7 mouse cellular contexts compared by ENCODE assay signal in the genomic region with DNA sequence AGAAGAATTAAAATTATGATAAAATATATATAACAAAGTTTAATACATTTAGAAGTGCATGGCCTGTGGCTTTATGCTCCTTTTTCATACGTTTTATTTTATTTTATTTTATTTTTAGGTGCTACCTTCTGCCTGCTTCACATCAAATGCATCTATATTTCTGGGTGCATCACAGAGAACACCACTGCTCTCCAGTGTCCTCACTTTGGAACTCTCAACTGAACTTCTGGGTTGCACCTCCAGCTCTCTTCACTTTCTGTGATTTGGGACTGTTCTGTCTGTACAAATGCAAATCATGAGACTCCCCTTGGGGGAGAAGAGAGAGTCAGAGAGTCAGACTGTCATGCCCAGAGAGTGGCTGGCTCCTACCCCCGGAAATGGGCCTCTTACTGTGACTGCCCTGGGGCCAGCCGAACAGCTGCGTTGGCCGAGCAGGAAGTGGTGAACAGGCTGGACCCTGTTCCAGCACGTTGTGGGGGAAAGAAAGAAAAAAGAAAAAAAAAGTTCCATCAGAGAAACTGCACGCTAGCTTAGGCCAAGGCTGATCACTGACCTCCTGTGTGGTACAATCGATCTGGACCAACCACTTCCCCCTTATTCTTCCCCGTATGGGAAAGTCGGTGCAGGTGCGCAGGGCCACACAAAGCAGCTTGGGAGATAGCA.
DNase-seq lines count a peak whose midpoint lies in the region; ATAC-seq lines count a peak whose summit lies in the region.

No protein-coding gene starts in this region.

- ATAC-seq in midbrain, embryonic 13.5 days = no peak
- peak; percentile 90 for ATAC-seq in common myeloid progenitor, adult 5-6 weeks (replicated peaks; ENCODE audit: low read depth, poor library complexity, severe bottlenecking)
- peak; percentile 90 for ATAC-seq in intestine, embryonic 16.5 days
- ATAC-seq in forebrain, embryonic 14.5 days = no peak
- ATAC-seq in cerebellum, adult (ENCODE audit: insufficient number of reproducible peaks, low FRiP score, low TSS enrichment) = no peak

- H3K9me3 ChIP-seq in midbrain, embryonic 10.5 days (replicated peaks) = 0 out of 2 replicates have a peak, but pooled peaks cover 4% of the 10 kb centered on the region
- H3K9me3 ChIP-seq in midbrain, embryonic 13.5 days = no peaks in the 10 kb centered on the region
- H3K9me3 ChIP-seq in intestine, embryonic 16.5 days (ENCODE audit: control insufficient read depth, low read length) = no peaks in the 10 kb centered on the region
- no peaks in the 10 kb centered on the region for H3K9me3 ChIP-seq in forebrain, embryonic 14.5 days (replicated peaks; ENCODE audit: control insufficient read depth, low read length)

- peaks cover 7% of the 10 kb centered on the region for H3K27me3 ChIP-seq in midbrain, embryonic 10.5 days (ENCODE audit: low read depth, poor library complexity, severe bottlenecking)
- H3K27me3 ChIP-seq in midbrain, embryonic 13.5 days = no peaks in the 10 kb centered on the region
- no peaks in the 10 kb centered on the region for H3K27me3 ChIP-seq in intestine, embryonic 16.5 days (replicated peaks; ENCODE audit: control insufficient read depth, insufficient read depth, low read length)
- no peaks in the 10 kb centered on the region for H3K27me3 ChIP-seq in forebrain, embryonic 14.5 days (replicated peaks; ENCODE audit: control insufficient read depth, insufficient read depth, low read length)

- no peak for DNase-seq in midbrain, embryonic 10.5 days (ENCODE audit: low spot score)
- peak; percentile 30 for DNase-seq in mesoderm, embryonic 11.5 days (ENCODE audit: low read depth, low spot score)
- DNase-seq in forebrain, embryonic 14.5 days (ENCODE audit: low spot score) = no peak

- H3K9ac ChIP-seq in midbrain, embryonic 13.5 days (replicated peaks) = no peak overlapping the region
- 0 out of 2 replicates have a peak overlapping the region, but pooled peaks have one; percentile 11 for H3K9ac ChIP-seq in intestine, embryonic 16.5 days (ENCODE audit: low read depth, low read length)
- no peak overlapping the region for H3K9ac ChIP-seq in forebrain, embryonic 14.5 days (ENCODE audit: low read length)

- peaks cover 37% of the 10 kb centered on the region for H3K4me1 ChIP-seq in midbrain, embryonic 10.5 days
- H3K4me1 ChIP-seq in midbrain, embryonic 13.5 days (replicated peaks) = peaks cover 5% of the 10 kb centered on the region
- 0 out of 2 replicates have a peak, but pooled peaks cover 6% of the 10 kb centered on the region for H3K4me1 ChIP-seq in intestine, embryonic 16.5 days (ENCODE audit: control insufficient read depth, insufficient read depth, low read length)
- H3K4me1 ChIP-seq in forebrain, embryonic 14.5 days (ENCODE audit: control insufficient read depth, insufficient read depth, low read length) = no peaks in the 10 kb centered on the region

- H3K4me3 ChIP-seq in midbrain, embryonic 10.5 days = no peak overlapping the region
- no peak overlapping the region for H3K4me3 ChIP-seq in midbrain, embryonic 13.5 days (replicated peaks)
- H3K4me3 ChIP-seq in intestine, embryonic 16.5 days (ENCODE audit: low read length) = no peak overlapping the region
- no peak overlapping the region for H3K4me3 ChIP-seq in forebrain, embryonic 14.5 days (ENCODE audit: low read depth, low read length)

- H3K36me3 ChIP-seq in midbrain, embryonic 10.5 days = no peaks in the 10 kb centered on the region
- no peaks in the 10 kb centered on the region for H3K36me3 ChIP-seq in midbrain, embryonic 13.5 days
- no peaks in the 10 kb centered on the region for H3K36me3 ChIP-seq in intestine, embryonic 16.5 days (ENCODE audit: control insufficient read depth, insufficient read depth, low read length)
- no peaks in the 10 kb centered on the region for H3K36me3 ChIP-seq in forebrain, embryonic 14.5 days (ENCODE audit: control insufficient read depth, insufficient read depth, low read length)

- H3K27ac ChIP-seq in midbrain, embryonic 10.5 days (replicated peaks) = peak overlapping the region; percentile 59; the same call in 1 of the 2 replicates
- H3K27ac ChIP-seq in midbrain, embryonic 13.5 days = no peak overlapping the region
- H3K27ac ChIP-seq in intestine, embryonic 16.5 days (ENCODE audit: low read length) = no peak overlapping the region
- no peak overlapping the region for H3K27ac ChIP-seq in forebrain, embryonic 14.5 days (ENCODE audit: low read depth, low read length)

- 47% methylated on average over 11 of the region's 11 CpGs for WGBS in midbrain, embryonic 10.5 days
- WGBS in midbrain, embryonic 13.5 days = 42% methylated on average over 11 of the region's 11 CpGs
- WGBS in intestine, embryonic 16.5 days = 27% methylated on average over 11 of the region's 11 CpGs
- 46% methylated on average over 11 of the region's 11 CpGs for WGBS in forebrain, embryonic 14.5 days

- no peak overlapping the region for H3K4me2 ChIP-seq in midbrain, embryonic 13.5 days (replicated peaks)
- H3K4me2 ChIP-seq in intestine, embryonic 16.5 days (ENCODE audit: low read depth, low read length) = no peak overlapping the region
- no peak overlapping the region for H3K4me2 ChIP-seq in forebrain, embryonic 14.5 days (ENCODE audit: low read length)

Comparison
In these comparisons a context has a peak if more than half of its experiments do, and no peak if none do; other contexts are left out.
1. ATAC-seq: peak in common myeloid progenitor, adult 5-6 weeks (single experiment) and intestine, embryonic 16.5 days (single experiment); none in midbrain, embryonic 13.5 days (single experiment), forebrain, embryonic 14.5 days (single experiment) and cerebellum, adult (single experiment).